Mouse (Mus musculus) neutrophil, adult 5-6 weeks (primary cell): ENCODE data around the gene Mcrip2. TPM values are rescaled to one million over a fixed set of nuclear protein-coding genes. Genes with fewer than 3 reads are reported as not detected.

Source experiments
- ATAC-seq: fragments of 151-379, 151-347 bp; 2 replicates; pipeline ENCODE4 v1.8.0; 2017; ENCODE audit warnings: mild to moderate bottlenecking, moderate TSS enrichment; ENCODE audit not compliant: insufficient number of reproducible peaks, poor library complexity, low FRiP score, severe bottlenecking; ENCODE audit errors: extremely low read depth
- total RNA-seq: library from RNA; stranded (forward); fragments of 200-1000 nt; gene quantifications from 2 replicates; pipeline ENCODE4 v1.2.3, GENCODE M21; 2017

Gene Mcrip2
- total RNA-seq, 1 experiment from 2014 or later: not detected

- ATAC-seq: no peak
Observed at GRCm38 (mm10) chr17:25827546-25828222, 40.9 kb downstream of the Mcrip2 start.

- ATAC-seq: no peak
Observed at GRCm38 (mm10) chr17:25827011-25827410, 41.6 kb downstream of the Mcrip2 start.

- no peak for ATAC-seq
Observed at GRCm38 (mm10) chr17:25825984-25826570, 42.5 kb downstream of the Mcrip2 start.

GRCm38 (mm10) chr17:25825311-25825710, 43.3 kb downstream of the Mcrip2 start:
- ATAC-seq: no peak

- no peak for ATAC-seq
Observed at GRCm38 (mm10) chr17:25824362-25825142, 44.0 kb downstream of the Mcrip2 start.

GRCm38 (mm10) chr17:25823452-25823851, 45.1 kb downstream of the Mcrip2 start, which contains the start of gene Wdr24:
Gene Wdr24, plus strand, starts transcription at chr17:25823627.
- ATAC-seq: peak; percentile 76

- no peak for ATAC-seq
Observed at GRCm38 (mm10) chr17:25818851-25819780, 49.4 kb downstream of the Mcrip2 start.

GRCm38 (mm10) chr17:25817662-25818061, 50.9 kb downstream of the Mcrip2 start:
- no peak for ATAC-seq

Other genes with a start within 250 kb of the Mcrip2 start
- not detected in 2 replicates for gene Gng13, start 151.6 kb downstream of the Mcrip2 start, total RNA-seq
- gene Chtf18, start 141.3 kb downstream of the Mcrip2 start, total RNA-seq: 1.5 and 2.3 TPM in 2 replicates
- 1.7 and 2.2 TPM in 2 replicates for gene Rpusd1, start 141.1 kb downstream of the Mcrip2 start, total RNA-seq
- not detected in 2 replicates for gene Mslnl, start 132.7 kb downstream of the Mcrip2 start, total RNA-seq
- gene Msln, start 114.4 kb downstream of the Mcrip2 start, total RNA-seq: 1.6 TPM in 1 of 2 replicates, not detected in the other
- gene Narfl, start 95.0 kb downstream of the Mcrip2 start, total RNA-seq: 36.2 and 41.3 TPM in 2 replicates
- 21.5 and 24.7 TPM in 2 replicates for gene Haghl, start 83.1 kb downstream of the Mcrip2 start, total RNA-seq
- 0.25 TPM in 1 of 2 replicates, not detected in the other for gene Ccdc78, start 82.2 kb downstream of the Mcrip2 start, total RNA-seq
- gene Fam173a, start 75.9 kb downstream of the Mcrip2 start, total RNA-seq: 23.6 and 33.3 TPM in 2 replicates
- not detected in 2 replicates for gene AC134908.4, start 73.1 kb downstream of the Mcrip2 start, total RNA-seq
- 3.5 and 4.4 TPM in 2 replicates for gene Metrn, start 71.6 kb downstream of the Mcrip2 start, total RNA-seq
- not detected in 2 replicates for gene Fbxl16, start 59.7 kb downstream of the Mcrip2 start, total RNA-seq
- gene Wdr24, start 45.1 kb downstream of the Mcrip2 start, total RNA-seq: 12.9 and 13.4 TPM in 2 replicates
- 10.9 and 11.0 TPM in 2 replicates for gene Jmjd8, start 39.9 kb downstream of the Mcrip2 start, total RNA-seq
- 74.8 and 79.7 TPM in 2 replicates for gene Stub1, start 35.4 kb downstream of the Mcrip2 start, total RNA-seq
- gene Rhbdl1, start 31.5 kb downstream of the Mcrip2 start, total RNA-seq: 1.5 TPM in 1 of 2 replicates, not detected in the other
- 3.4 and 5.6 TPM in 2 replicates for gene Gm20683, start 27.0 kb downstream of the Mcrip2 start, total RNA-seq
- 34.6 and 37.0 TPM in 2 replicates for gene Rhot2, start 23.9 kb downstream of the Mcrip2 start, total RNA-seq
- 7.4 and 8.4 TPM in 2 replicates for gene Wdr90, start 7.3 kb downstream of the Mcrip2 start, total RNA-seq
- 5.8 and 7.1 TPM in 2 replicates for gene Mettl26, start 6.3 kb upstream of the Mcrip2 start, total RNA-seq
- 2.0 and 3.0 TPM in 2 replicates for gene Wfikkn1, start 12.1 kb upstream of the Mcrip2 start, total RNA-seq
- 6.5 and 7.8 TPM in 2 replicates for gene Rab40c, start 51.0 kb upstream of the Mcrip2 start, total RNA-seq
- gene Pigq, start 76.2 kb upstream of the Mcrip2 start, total RNA-seq: 23.3 and 28.6 TPM in 2 replicates
- not detected in 2 replicates for gene Nhlrc4, start 76.2 kb upstream of the Mcrip2 start, total RNA-seq
- gene A930017K11Rik, start 83.8 kb upstream of the Mcrip2 start, total RNA-seq: not detected in 2 replicates
- gene Capn15, start 117.0 kb upstream of the Mcrip2 start, total RNA-seq: 9.2 and 10.2 TPM in 2 replicates
- gene Rab11fip3, start 200.8 kb upstream of the Mcrip2 start, total RNA-seq: 2.8 and 3.7 TPM in 2 replicates
- 5.0 and 5.5 TPM in 2 replicates for gene Decr2, start 221.6 kb upstream of the Mcrip2 start, total RNA-seq
- 2.7 TPM in 1 of 2 replicates, not detected in the other for gene Nme4, start 226.8 kb upstream of the Mcrip2 start, total RNA-seq
- 15.5 and 17.3 TPM in 2 replicates for gene Tmem8, start 244.5 kb upstream of the Mcrip2 start, total RNA-seq